Mouse (Mus musculus) G1E (cell line): ENCODE data around the gene Tmc7. TPM values are rescaled to one million over a fixed set of nuclear protein-coding genes. Genes with fewer than 3 reads are reported as not detected.

Experiments
- ATAC-seq: 2 replicates; pipeline ENCODE4 v1.8.0; 2016; ENCODE audit warnings: mild to moderate bottlenecking; ENCODE audit not compliant: insufficient number of reproducible peaks, poor library complexity, low FRiP score, severe bottlenecking; ENCODE audit errors: extremely low read depth
- DNase-seq: peaks from one replicate; pipeline ENCODE4 v3.0.0; 2012; ENCODE audit warnings: low spot score
- H3K27me3 ChIP-seq: 2 replicates; pipeline ENCODE4 v1.6.1; 2012; ENCODE audit warnings: mild to moderate bottlenecking, low read length, inconsistent platforms; ENCODE audit not compliant: insufficient read depth
- H3K36me3 ChIP-seq: replicated peaks from 2 replicates; pipeline ENCODE3; 2012; ENCODE audit warnings: mild to moderate bottlenecking, inconsistent platforms
- H3K4me1 ChIP-seq: 2 replicates; pipeline ENCODE4 v1.6.1; 2012; ENCODE audit warnings: low read depth, low read length, inconsistent platforms, mixed read lengths; ENCODE audit not compliant: insufficient read depth
- H3K4me3 ChIP-seq: 2 replicates; pipeline ENCODE4 v1.5.1; 2012; ENCODE audit warnings: low read depth, mild to moderate bottlenecking, inconsistent platforms, low read length, moderate library complexity, mixed read lengths
- H3K9me3 ChIP-seq: replicated peaks from 2 replicates; pipeline ENCODE4 v1.6.1; 2012; ENCODE audit warnings: inconsistent platforms
- CTCF ChIP-seq: IDR thresholded peaks from 2 replicates; pipeline ENCODE4 v1.5.1; 2012; ENCODE audit warnings: low read depth, low read length, inconsistent platforms, mixed read lengths
- GATA1 ChIP-seq: IDR thresholded peaks from 2 replicates; pipeline ENCODE4 v1.6.1; 2012; ENCODE audit warnings: borderline replicate concordance, low read length, inconsistent platforms, mixed read lengths
- GATA2 ChIP-seq: IDR thresholded peaks from 2 replicates; pipeline ENCODE4 v1.6.1; 2012; ENCODE audit warnings: low read depth, low read length, inconsistent platforms, borderline replicate concordance
- POLR2AphosphoS5 ChIP-seq: IDR thresholded peaks from 2 replicates; pipeline ENCODE4 v1.6.1; 2012; ENCODE audit warnings: low read depth, low read length, inconsistent platforms; ENCODE audit not compliant: insufficient replicate concordance
- TAL1 ChIP-seq: conservative IDR thresholded peaks from 2 replicates; pipeline ENCODE4 v1.6.1; 2012; ENCODE audit warnings: low read depth, low read length, inconsistent platforms, mixed read lengths
- polyA plus RNA-seq: library from polyadenylated mRNA; stranded (reverse); fragments of >175 nt; gene quantifications from 2 replicates; pipeline ENCODE4 v1.2.3, GENCODE M21; 2012
- total RNA-seq, 2 experiments: library from RNA; stranded (forward) in 1 of 2; stranded (reverse) in 1 of 2; fragments of 200-1000 nt in 1 of 2; fragments of >200 nt in 1 of 2; fragmentation: Nextera tagmentation in 1 of 2; gene quantifications; 2 replicates each; pipeline ENCODE4 v1.2.3; 2014 to 2017

Gene Tmc7
- total and polyA plus RNA-seq, 3 experiments = not detected

DNA sequence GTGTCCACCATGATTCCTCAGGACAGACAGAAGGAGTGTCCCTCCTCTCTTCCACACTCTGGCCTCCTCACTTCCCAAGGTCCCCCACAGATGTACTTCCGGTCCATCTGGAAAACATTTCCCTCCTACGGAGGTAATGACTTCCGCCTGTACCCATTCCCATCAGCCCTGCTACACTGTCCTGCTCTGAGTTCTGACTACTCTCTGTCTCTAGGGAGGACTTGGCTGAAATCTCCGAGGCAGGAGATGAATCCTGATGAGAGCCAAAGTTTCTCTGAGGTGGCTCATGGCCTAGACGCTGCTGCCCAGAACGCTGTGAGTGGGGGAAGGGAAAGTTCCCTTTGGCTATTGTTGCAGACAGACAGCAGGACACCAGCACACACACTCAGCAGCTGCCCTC is 7.6 kb upstream of the Tmc7 start:
- peaks cover 3% of the 10 kb centered on the region; the same call in 1 of the 2 replicates for H3K27me3 ChIP-seq
- TF ChIP-seq GATA1 (no peak), CTCF (no peak), TAL1 (no peak), POLR2AphosphoS5 (no peak), GATA2 (no peak)

GRCm38 (mm10) chr7:118590726-118591305 is 6.3 kb upstream of the Tmc7 start:
- TF ChIP-seq POLR2AphosphoS5 = no peak
- no peak for TF ChIP-seq CTCF
- TF ChIP-seq GATA1 = no peak
- TF ChIP-seq GATA2 = no peak
- TF ChIP-seq TAL1 = no peak
- no peaks in the 10 kb centered on the region for H3K9me3 ChIP-seq
- H3K36me3 ChIP-seq = no peaks in the 10 kb centered on the region
- H3K4me3 ChIP-seq = no peak overlapping the region
- ATAC-seq = no peak
- DNase-seq = no peak
- H3K27me3 ChIP-seq = peaks cover 3% of the 10 kb centered on the region; the same call in 1 of the 2 replicates
- H3K4me1 ChIP-seq = no peaks in the 10 kb centered on the region

More for the DNA sequence above, 7.6 kb upstream of the Tmc7 start:
- Histone ChIP-seq H3K36me3 (no peaks in the 10 kb centered on the region), H3K4me3 (no peak overlapping the region), H3K4me1 (no peaks in the 10 kb centered on the region), H3K9me3 (no peaks in the 10 kb centered on the region)
- no peak for DNase-seq
- no peak for ATAC-seq

GRCm38 (mm10) chr7:118585856-118586255 is 1.3 kb upstream of the Tmc7 start:
- Histone ChIP-seq H3K9me3 (no peaks in the 10 kb centered on the region), H3K27me3 (no peaks in the 10 kb centered on the region), H3K4me1 (no peaks in the 10 kb centered on the region), H3K4me3 (no peak overlapping the region), H3K36me3 (no peaks in the 10 kb centered on the region)
- no peak for TF ChIP-seq GATA2
- no peak for TF ChIP-seq TAL1
- no peak for TF ChIP-seq CTCF
- TF ChIP-seq POLR2AphosphoS5 = no peak
- TF ChIP-seq GATA1 = no peak
- ATAC-seq = no peak
- DNase-seq = no peak

DNA sequence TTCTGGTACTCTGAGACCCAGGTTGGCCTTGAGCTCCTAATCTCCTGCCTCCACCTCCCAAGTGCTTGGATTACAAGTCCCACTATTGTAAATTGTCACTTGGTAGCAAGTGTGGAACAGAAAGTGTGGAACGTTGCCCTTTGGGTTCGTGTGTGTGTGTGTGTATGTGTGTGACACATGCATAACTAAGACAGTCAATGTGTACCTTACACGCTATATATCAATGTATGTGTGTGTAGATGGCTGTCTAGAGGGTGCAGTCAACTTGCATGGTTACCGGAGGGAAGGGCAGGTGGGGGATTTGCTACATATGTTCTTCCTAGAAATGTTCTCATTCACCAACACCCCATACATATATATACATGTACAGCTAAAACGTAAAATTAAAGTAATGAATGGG is 390 bp upstream of the Tmc7 start:
- Histone ChIP-seq H3K27me3 (no peaks in the 10 kb centered on the region), H3K4me1 (no peaks in the 10 kb centered on the region), H3K36me3 (no peaks in the 10 kb centered on the region), H3K9me3 (no peaks in the 10 kb centered on the region), H3K4me3 (no peak overlapping the region)
- ATAC-seq (no peak), DNase-seq (no peak)
- TF ChIP-seq GATA1 = no peak
- no peak for TF ChIP-seq POLR2AphosphoS5
- no peak for TF ChIP-seq TAL1
- TF ChIP-seq GATA2 = no peak
- no peak for TF ChIP-seq CTCF

- no peak for ATAC-seq
- Histone ChIP-seq H3K9me3 (no peaks in the 10 kb centered on the region), H3K4me3 (no peak overlapping the region), H3K4me1 (no peaks in the 10 kb centered on the region), H3K27me3 (no peaks in the 10 kb centered on the region), H3K36me3 (no peaks in the 10 kb centered on the region)
- no peak for DNase-seq
- TF ChIP-seq GATA2 (no peak), CTCF (no peak)
Measured at GRCm38 (mm10) chr7:118583821-118584220, 715 bp downstream of the Tmc7 start.

DNA sequence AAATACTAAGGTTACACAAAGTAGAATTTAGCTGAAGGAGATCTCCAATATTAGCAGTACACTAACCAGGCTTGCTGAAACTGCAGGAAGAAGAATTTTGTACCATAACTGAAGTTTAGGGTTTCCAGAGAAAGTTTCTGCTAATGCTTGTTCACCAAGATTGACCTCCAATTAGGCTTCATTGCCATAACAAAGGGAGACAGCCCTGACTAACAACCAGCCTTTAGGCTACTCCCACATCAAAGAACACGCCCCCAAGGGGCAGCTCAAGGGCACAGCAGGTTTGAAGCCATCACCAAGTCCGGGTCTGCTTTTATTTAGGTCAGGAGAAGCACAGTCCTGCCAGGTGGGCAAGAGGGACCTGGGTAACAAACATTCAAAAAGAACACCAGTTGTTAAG is 4.6 kb downstream of the Tmc7 start:
- H3K9me3 ChIP-seq = no peaks in the 10 kb centered on the region
- no peak for TF ChIP-seq TAL1
- TF ChIP-seq POLR2AphosphoS5 = no peak
- no peak for TF ChIP-seq GATA2
- no peak for TF ChIP-seq CTCF
- no peak for TF ChIP-seq GATA1
- H3K36me3 ChIP-seq = no peaks in the 10 kb centered on the region
- DNase-seq = no peak
- H3K4me1 ChIP-seq = no peaks in the 10 kb centered on the region
- no peak overlapping the region for H3K4me3 ChIP-seq
- no peak for ATAC-seq
- H3K27me3 ChIP-seq = no peaks in the 10 kb centered on the region

- H3K27me3 ChIP-seq = no peaks in the 10 kb centered on the region
- no peaks in the 10 kb centered on the region for H3K9me3 ChIP-seq
- H3K36me3 ChIP-seq = no peaks in the 10 kb centered on the region
- no peaks in the 10 kb centered on the region for H3K4me1 ChIP-seq
- DNase-seq = no peak
- no peak overlapping the region for H3K4me3 ChIP-seq
- no peak for ATAC-seq
- TF ChIP-seq CTCF (no peak), POLR2AphosphoS5 (no peak), GATA2 (no peak), TAL1 (no peak), GATA1 (no peak)
Measured at GRCm38 (mm10) chr7:118578269-118578668, 6.3 kb downstream of the Tmc7 start.
